Mouse (Mus musculus) heart, embryonic 14.5 days (tissue): ENCODE results near the gene Adk. TPM values are rescaled to one million over a fixed set of nuclear protein-coding genes. Genes with fewer than 3 reads are reported as not detected.

Source experiments
- ATAC-seq: fragments of 200-750 bp; cut with Nextera tagmentation; 2 replicates; pipeline ENCODE4 v1.8.0; 2017; ENCODE audit warnings: low read depth, moderate TSS enrichment; ENCODE audit not compliant: insufficient number of reproducible peaks, insufficient read depth, low FRiP score
- H3K27ac ChIP-seq, 2 experiments: fragments of 200-500 bp in 1 of 2; fragments of 300-500 bp in 1 of 2; sonication (generic) in 1 of 2; replicated peaks in 1 of 2; 2 replicates each; pipeline ENCODE4 v1.5.1; 2012 to 2014; ENCODE audit warnings: low read depth in 2 of 2, low read length in 2 of 2, control low read depth in 1 of 2, mild to moderate bottlenecking in 1 of 2, mixed read lengths in 1 of 2; ENCODE audit not compliant: control insufficient read depth in 1 of 2, insufficient read depth in 1 of 2
- H3K27me3 ChIP-seq: fragments of 300-500 bp; sonication (generic); 2 replicates; pipeline ENCODE4 v1.6.1; 2014; ENCODE audit warnings: mild to moderate bottlenecking, low read length, control low read depth; ENCODE audit not compliant: control insufficient read depth, insufficient read depth
- H3K36me3 ChIP-seq: fragments of 300-500 bp; sonication (generic); 2 replicates; pipeline ENCODE4 v1.6.1; 2014; ENCODE audit warnings: mild to moderate bottlenecking, control low read depth, low read length, mixed read lengths; ENCODE audit not compliant: control insufficient read depth, insufficient read depth
- H3K4me1 ChIP-seq, 2 experiments: fragments of 200-500 bp in 1 of 2; fragments of 300-500 bp in 1 of 2; sonication (generic) in 1 of 2; 2 replicates each; pipeline ENCODE4 v1.6.1; 2012 to 2014; ENCODE audit warnings: low read length in 2 of 2, control low read depth in 1 of 2, mixed read lengths in 1 of 2; ENCODE audit not compliant: control insufficient read depth in 2 of 2, insufficient read depth in 2 of 2
- H3K4me2 ChIP-seq: fragments of 300-500 bp; sonication (generic); 2 replicates; pipeline ENCODE4 v1.6.1; 2014; ENCODE audit warnings: mild to moderate bottlenecking, low read length
- H3K4me3 ChIP-seq, 2 experiments: fragments of 200-500 bp in 1 of 2; fragments of 300-500 bp in 1 of 2; sonication (generic) in 1 of 2; 2 replicates each; pipeline ENCODE4 v1.5.1; 2012 to 2014; ENCODE audit warnings: low read length in 2 of 2, mild to moderate bottlenecking in 2 of 2, control low read depth in 1 of 2, low read depth in 1 of 2, moderate library complexity in 1 of 2; ENCODE audit not compliant: control insufficient read depth in 1 of 2, insufficient read depth in 1 of 2
- H3K9ac ChIP-seq: fragments of 300-500 bp; sonication (generic); 2 replicates; pipeline ENCODE4 v1.6.1; 2014; ENCODE audit warnings: mild to moderate bottlenecking, low read length
- H3K9me3 ChIP-seq: fragments of 300-500 bp; sonication (generic); 2 replicates; pipeline ENCODE4 v1.6.1; 2016; ENCODE audit warnings: low read length, control low read depth; ENCODE audit not compliant: control insufficient read depth
- WGBS: fragments of 180-500 bp; shearing (Covaris S2); extraction: QIAGEN DNeasy Blood & Tissue Kit; methylation state at CpG from one replicate; pipeline ENCODE4 v1.1.7; 2014; 5-methylcytosine and 5-hydroxymethylcytosine counted together
- polyA plus RNA-seq: library from polyadenylated mRNA; unstranded; fragments of >200 nt; fragmentation: Nextera tagmentation; extraction: Ambion mirVana; gene quantifications from 2 replicates; pipeline ENCODE4 v1.2.1, GENCODE M21; 2014

The Adk gene
- polyA plus RNA-seq, 1 experiment from 2014 or later: 250 TPM

GRCm38 (mm10) chr14:21383701-21384428, 331.5 kb downstream of the Adk start:
- 96% methylated on average over 5 of the region's 5 CpGs for WGBS
- H3K9ac ChIP-seq: no peak overlapping the region
- H3K36me3 ChIP-seq: peaks cover 30% of the 10 kb centered on the region

DNA sequence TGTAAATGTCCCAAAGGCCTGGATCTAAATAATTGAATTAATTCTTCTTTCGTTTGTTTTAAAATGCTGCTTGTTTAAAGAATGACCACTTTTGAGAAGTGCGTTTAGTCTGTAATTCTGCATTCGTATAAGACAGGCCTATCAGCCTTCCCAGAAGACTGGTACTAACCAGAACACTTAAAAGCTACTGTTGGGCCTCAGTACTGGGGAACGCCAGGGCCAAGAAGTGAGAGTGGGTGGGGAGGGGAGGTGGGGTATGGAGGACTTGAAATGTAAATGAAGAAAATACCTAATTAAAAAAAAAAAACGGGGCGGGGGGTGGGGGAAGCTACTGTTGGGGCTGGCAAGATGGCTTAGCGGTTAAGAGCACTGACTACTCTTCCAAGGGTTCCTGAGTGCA, 347.1 kb downstream of the Adk start:
- no peak overlapping the region for H3K27ac ChIP-seq
- no peak for ATAC-seq
- 92% methylated on average over 7 of the region's 7 CpGs for WGBS
- no peak overlapping the region for H3K4me2 ChIP-seq
- H3K4me3 ChIP-seq: no peak overlapping the region
- no peaks in the 10 kb centered on the region; a peak in 1 of 4 replicates for H3K4me1 ChIP-seq
- no peaks in the 10 kb centered on the region for H3K9me3 ChIP-seq
- H3K9ac ChIP-seq: no peak overlapping the region
- H3K36me3 ChIP-seq: no peaks in the 10 kb centered on the region
- no peaks in the 10 kb centered on the region for H3K27me3 ChIP-seq

More at GRCm38 (mm10) chr14:21383701-21384428, 331.5 kb downstream of the Adk start:
- Histone ChIP-seq H3K4me1 (no peaks in the 10 kb centered on the region), H3K27ac (no peak overlapping the region), H3K4me3 (no peak overlapping the region), H3K27me3 (no peaks in the 10 kb centered on the region), H3K4me2 (no peak overlapping the region), H3K9me3 (no peaks in the 10 kb centered on the region)
- no peak for ATAC-seq

DNA sequence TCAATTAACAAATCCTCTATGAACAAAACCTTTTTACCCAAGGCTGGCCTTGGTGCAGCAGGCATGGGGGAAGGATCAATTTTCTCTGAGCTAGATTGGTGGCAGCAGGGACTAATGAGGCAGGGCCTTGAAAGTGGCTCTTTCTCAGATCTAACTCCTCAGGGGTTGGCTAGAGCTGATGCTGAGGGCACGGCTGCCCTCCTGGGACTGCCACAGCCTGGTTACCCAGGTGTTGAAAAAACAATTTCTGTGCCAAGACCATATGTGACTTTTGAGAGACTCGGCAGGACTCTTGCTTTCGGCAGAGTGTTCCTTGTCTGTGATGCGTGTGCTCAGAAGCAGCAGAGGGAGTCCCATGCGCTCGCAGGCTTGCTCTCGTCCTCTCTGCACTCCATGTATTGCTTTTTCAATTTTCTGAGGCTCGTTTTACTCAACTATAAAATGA, 349.8 kb downstream of the Adk start:
- no peaks in the 10 kb centered on the region for H3K9me3 ChIP-seq
- H3K9ac ChIP-seq: no peak overlapping the region
- no peaks in the 10 kb centered on the region; a peak in 1 of 4 replicates for H3K4me1 ChIP-seq
- H3K27ac ChIP-seq: no peak overlapping the region
- 78% methylated on average over 8 of the region's 8 CpGs for WGBS
- no peak overlapping the region for H3K4me3 ChIP-seq
- H3K4me2 ChIP-seq: no peak overlapping the region
- no peak for ATAC-seq
- H3K36me3 ChIP-seq: no peaks in the 10 kb centered on the region
- no peaks in the 10 kb centered on the region for H3K27me3 ChIP-seq

DNA sequence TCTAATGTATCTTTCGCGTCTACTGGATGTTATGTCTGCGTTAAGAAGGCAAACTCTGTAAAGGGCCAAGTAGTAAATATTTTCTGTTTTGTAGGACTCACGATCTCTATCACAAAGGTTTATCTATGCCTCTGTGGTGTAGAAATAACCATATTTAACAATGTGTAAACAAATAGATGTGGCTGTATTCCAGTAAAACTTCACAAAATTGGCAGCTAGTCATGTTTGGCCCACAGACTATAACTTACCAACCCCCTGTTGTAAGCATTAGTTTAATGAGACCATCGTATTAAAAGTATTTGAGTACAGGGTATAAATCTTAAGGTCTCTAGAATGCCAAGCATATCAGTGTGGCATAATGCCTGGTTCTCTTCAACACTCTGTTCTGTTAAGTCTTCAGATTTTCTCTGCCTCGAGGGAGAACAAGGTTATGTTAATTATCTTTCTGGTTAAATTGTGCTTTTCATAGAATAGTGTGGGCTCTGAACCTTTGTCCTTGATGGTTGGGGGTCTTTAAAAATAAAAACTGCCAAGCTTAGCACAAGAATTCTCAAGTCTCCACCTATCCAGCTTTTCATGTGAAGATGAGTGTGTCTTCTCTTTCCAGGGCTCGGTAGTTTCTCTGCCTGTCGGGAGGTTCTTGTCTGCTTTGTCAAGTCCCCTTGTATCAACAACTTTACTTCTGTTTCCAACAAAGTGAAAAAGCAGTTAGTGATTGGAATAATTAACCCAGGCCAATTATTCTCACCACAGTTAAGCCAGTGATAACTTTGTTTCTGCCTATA, 350.4 kb downstream of the Adk start:
- H3K9me3 ChIP-seq: no peaks in the 10 kb centered on the region
- H3K4me1 ChIP-seq: no peaks in the 10 kb centered on the region; a peak in 1 of 4 replicates
- H3K4me3 ChIP-seq: no peak overlapping the region
- H3K36me3 ChIP-seq: no peaks in the 10 kb centered on the region
- no peak overlapping the region for H3K9ac ChIP-seq
- no peak for ATAC-seq
- no peaks in the 10 kb centered on the region for H3K27me3 ChIP-seq
- no peak overlapping the region for H3K4me2 ChIP-seq
- 68% methylated on average over 8 of the region's 8 CpGs for WGBS
- H3K27ac ChIP-seq: no peak overlapping the region

GRCm38 (mm10) chr14:21406946-21407345, 354.6 kb downstream of the Adk start:
- no peak overlapping the region for H3K4me3 ChIP-seq
- H3K4me1 ChIP-seq: no peaks in the 10 kb centered on the region; a peak in 1 of 4 replicates
- no peaks in the 10 kb centered on the region for H3K27me3 ChIP-seq
- H3K9me3 ChIP-seq: no peaks in the 10 kb centered on the region
- no peak for ATAC-seq
- H3K4me2 ChIP-seq: no peak overlapping the region
- no peak overlapping the region for H3K27ac ChIP-seq
- no peaks in the 10 kb centered on the region for H3K36me3 ChIP-seq
- 90% methylated on average over 5 of the region's 5 CpGs for whole genome bisulfite sequencing
- H3K9ac ChIP-seq: no peak overlapping the region

DNA sequence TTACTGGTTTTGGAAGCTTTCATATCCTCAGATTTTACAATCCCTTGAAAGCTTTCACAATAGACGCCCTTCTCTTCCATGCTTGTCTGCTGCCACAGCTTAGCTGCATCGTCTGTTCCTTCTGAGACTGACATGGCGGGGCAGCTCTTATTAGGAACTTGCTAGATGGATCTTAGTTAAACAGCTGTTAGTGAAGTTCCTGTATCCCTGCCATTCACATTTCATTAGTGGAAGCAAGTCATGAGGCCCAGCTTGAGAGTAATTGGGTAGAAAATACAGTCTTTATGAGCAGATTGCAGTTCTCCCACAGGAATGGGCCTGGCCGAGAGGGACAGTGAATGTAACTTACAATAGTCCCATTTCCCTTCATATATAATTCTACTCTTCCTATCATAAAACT, 356.5 kb downstream of the Adk start:
- no peaks in the 10 kb centered on the region for H3K27me3 ChIP-seq
- H3K9me3 ChIP-seq: no peaks in the 10 kb centered on the region
- H3K4me1 ChIP-seq: no peaks in the 10 kb centered on the region
- no peaks in the 10 kb centered on the region for H3K36me3 ChIP-seq
- no peak for ATAC-seq
- H3K4me2 ChIP-seq: no peak overlapping the region
- H3K27ac ChIP-seq: no peak overlapping the region
- no peak overlapping the region for H3K4me3 ChIP-seq
- 92% methylated on average over 4 of the region's 4 CpGs for whole genome bisulfite sequencing
- H3K9ac ChIP-seq: no peak overlapping the region

DNA sequence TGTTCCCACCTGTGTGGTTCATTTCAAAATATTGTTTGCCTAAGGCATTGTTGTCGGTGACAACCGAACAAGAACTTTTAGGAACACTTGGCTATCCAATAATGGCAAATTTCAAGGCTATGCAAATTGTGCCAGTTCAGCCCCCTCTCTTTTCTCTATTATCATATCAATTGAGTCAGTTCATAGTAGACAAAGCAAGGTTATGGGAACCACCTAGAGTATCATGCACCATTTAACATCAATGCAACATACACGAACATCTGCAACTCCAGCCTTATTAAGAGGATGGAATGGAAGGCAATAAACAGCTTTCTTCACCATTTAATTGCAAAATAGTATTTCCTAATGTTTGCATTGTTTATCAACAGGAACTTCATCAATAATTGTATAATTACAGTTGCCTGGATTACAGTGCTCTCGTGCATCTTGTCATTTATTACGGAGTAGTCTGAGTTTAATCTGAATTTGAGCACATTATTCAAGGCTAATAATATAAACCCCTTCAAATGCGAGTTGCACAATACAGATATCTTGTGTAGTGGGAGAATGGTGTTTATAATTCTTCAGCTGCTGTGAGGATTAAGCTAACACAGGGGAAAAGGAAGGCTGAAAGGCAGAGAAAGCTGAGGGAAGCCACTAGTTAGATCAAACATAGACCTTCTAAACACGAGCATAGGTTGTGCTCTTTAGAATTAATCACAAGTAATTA, 358.5 kb downstream of the Adk start:
- ATAC-seq: no peak
- H3K4me1 ChIP-seq: no peaks in the 10 kb centered on the region
- H3K9ac ChIP-seq: no peak overlapping the region
- H3K4me2 ChIP-seq: no peak overlapping the region
- 91% methylated on average over 7 of the region's 7 CpGs for WGBS
- no peak overlapping the region for H3K4me3 ChIP-seq
- no peaks in the 10 kb centered on the region for H3K36me3 ChIP-seq
- H3K9me3 ChIP-seq: no peaks in the 10 kb centered on the region
- H3K27ac ChIP-seq: no peak overlapping the region
- H3K27me3 ChIP-seq: no peaks in the 10 kb centered on the region
